Mouse (Mus musculus) urinary bladder, adult 18-20 months (tissue): Measurements from ENCODE around the gene Inha.
A peak's percentile ranks its signal among the peaks of the same experiment; 100 is the strongest.

Experiments used
- DNase-seq, 2 experiments: peaks; one replicate each; pipeline ENCODE4 v3.0.0; 2022; ENCODE audit warnings: low spot score in 2 of 2, mixed read lengths in 2 of 2

Inha gene

GRCm38 (mm10) chr1:75507006-75507405 is at the start of gene Inha:
Inha (plus strand) TSS chr1:75507077.
- DNase-seq: no peak

DNA sequence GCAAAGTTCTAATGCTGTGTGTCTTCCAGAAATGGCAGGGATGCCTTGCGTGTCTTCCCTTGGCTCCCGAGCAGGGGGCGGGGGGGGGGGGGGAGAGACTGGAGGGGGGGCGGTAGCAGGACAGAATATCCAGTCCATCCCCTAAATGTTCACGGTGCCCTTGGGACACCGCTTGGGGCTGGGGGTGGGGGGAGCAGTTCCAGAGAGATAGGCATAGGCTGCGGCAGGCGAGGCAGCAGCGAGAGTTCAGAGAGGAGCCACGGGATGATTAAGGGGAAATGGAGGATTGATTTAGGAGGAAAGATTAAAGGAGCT is 49.2 kb upstream of the Inha start:
- no peak for DNase-seq

DNA sequence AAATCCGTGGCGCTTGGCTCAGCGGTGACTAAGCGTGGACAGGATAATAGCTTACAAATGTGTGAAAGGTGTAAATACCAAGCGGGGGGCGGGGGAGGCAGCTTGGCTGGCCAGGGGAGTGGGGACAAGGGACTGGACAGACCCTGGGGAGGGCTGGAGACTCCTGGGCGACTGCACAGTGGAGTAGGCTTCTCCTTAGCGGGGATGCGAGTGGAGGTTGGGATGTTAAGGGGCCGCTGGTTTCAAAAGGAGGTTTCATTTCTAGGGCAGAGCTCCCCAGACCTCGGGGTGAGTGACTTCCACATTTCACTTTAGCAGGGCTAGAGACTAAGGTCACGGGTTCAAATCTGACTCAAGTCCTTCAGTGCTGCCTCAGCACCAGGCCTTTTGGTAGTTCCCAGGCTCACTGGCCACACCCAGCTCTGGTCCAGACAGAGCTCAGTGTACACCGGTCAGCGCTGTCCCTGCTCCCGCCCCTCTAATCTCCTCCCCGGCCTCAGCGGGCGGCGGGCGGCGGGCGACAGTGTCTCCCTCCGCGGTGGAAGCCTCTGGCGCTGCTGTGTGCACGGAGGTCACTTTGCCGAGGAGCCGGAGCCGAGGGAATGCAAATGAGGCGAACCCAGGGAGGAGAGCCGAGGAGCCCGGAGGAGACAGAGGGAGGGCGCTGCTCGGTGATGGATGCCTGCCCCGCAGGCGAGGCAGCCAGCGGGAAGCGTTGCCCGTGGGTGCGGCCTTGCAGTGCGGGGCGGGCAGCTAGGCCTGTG is 48.7 kb upstream of the Inha start:
- peak in 1 of 2 experiments; percentile 37 for DNase-seq

GRCm38 (mm10) chr1:75458789-75459684 is 47.8 kb upstream of the Inha start:
- no peak for DNase-seq

GRCm38 (mm10) chr1:75460297-75460696 is 46.6 kb upstream of the Inha start:
- no peak for DNase-seq

DNA sequence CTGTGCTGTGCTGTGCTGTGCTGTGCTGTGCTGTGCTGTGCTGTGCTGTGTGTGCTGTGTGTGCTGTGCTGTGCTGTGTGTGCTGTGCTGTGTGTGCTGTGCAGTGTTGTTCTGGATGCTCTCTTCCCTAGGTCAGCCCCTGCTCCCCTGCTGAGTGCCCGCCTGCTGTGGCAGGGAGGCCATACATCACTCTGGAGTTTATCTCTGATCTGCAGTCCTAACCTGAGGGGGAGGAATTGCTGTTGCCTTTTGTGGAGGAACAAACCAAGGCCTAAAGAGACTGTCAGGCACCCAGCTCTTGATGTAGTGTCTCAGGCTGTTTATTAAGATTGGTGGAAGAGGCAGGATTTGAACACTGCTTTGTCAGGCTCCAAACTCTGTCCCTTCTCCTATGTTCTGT is 44.2 kb upstream of the Inha start:
- DNase-seq: no peak

DNA sequence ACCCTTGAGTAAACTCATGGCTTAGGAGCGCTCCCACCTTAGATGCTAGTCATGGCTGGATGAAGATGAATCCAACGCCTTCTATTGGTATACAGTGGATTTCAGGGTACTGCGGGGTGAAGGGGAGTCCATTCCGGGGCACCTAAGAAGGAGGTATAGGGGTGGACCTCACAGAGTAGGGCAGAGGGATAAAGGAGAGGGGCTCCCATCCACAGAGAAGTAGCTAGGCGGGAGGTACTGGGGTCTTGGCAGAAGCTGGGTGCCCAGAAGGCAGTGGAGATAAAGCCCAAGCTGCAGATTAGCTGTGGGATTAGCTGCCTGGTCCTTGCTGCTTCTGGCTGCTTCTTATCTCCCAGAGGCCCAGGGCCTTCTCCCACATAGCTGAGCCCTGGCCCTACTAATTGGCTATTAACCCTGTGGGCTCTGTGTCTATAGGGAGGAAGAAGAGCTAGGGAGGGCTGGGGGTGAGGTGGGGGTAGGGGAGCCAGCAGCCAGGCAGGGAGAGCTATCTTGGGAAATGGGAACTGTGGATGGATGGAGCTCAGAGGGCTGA is 43.1 kb upstream of the Inha start:
- no peak for DNase-seq

DNA sequence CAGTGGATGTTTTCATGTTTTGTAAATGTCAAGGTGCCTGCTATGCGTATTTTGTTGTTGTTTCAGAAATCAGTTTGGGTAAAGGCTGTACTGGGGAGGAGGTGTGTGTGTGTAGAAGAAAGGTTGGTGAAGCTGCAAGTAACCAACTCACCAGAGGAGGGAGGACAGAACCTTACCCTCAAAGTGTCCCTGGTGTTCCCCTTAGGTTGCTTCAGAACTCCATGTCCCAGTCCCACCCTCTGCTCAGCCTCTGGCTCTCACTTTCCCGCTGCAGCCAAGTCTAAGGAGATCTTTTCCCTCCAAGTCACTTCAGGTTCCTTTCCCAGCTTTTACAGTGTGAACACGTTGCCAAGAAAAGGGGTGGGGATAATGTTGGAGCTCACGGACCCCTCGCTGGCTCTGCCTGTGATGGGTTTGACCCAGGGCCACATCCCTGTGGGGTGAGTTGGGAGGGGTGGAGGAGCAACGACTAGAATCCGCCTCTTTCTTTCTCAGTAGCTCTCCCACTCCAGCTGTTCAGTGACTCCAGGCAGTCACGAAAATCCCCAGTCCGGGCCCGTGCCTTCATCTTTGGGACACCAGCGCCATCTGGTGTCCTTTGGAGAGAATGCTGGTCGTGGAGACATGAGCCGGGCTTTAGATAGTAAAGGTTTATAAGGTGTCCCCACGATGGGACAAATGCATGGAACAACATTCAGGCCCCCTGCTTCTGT is 39.5 kb upstream of the Inha start:
- DNase-seq: peak; percentile 58 to 75

DNA sequence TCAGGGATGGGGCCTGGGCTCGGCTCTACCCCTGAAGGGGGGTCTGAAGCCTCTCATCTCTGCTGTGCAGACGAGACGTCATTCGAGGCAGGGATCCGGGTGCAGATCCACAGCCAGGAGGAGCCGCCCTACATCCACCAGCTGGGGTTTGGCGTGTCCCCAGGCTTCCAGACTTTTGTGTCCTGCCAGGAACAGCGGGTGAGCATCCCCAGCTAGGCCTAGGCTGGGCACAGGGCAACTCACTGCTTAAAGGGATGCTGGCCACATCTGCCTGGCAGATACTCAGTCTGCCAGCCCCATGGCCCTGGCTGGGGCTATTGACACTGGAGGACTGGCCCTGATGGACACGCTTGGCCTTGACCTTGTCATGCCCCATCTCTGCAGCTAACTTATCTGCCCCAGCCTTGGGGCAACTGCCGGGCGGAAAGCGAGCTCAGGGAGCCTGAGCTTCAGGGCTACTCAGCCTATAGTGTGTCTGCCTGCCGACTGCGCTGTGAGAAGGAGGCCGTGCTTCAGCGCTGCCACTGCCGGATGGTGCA is 37.5 kb upstream of the Inha start:
- DNase-seq: no peak

DNA sequence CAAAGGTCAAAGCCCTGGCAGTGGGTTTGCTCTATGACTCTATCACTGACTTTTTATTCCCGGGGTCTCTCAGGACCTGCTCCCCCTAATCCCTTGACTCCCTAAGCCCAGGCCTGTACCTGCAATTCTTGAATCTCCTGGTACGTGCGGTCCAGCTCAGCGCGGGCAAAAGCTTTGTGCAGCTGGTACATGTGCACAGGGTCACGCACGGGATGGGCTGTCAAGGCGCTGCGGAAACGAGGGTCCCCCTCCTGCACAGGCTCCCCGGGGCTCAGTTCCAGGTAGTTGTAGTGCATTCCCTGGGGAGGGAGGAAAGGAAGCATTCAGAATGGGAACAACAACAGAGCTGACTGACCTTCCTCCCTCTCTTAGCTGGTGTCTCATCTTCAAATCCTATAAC is 30.4 kb upstream of the Inha start:
- DNase-seq: no peak

DNA sequence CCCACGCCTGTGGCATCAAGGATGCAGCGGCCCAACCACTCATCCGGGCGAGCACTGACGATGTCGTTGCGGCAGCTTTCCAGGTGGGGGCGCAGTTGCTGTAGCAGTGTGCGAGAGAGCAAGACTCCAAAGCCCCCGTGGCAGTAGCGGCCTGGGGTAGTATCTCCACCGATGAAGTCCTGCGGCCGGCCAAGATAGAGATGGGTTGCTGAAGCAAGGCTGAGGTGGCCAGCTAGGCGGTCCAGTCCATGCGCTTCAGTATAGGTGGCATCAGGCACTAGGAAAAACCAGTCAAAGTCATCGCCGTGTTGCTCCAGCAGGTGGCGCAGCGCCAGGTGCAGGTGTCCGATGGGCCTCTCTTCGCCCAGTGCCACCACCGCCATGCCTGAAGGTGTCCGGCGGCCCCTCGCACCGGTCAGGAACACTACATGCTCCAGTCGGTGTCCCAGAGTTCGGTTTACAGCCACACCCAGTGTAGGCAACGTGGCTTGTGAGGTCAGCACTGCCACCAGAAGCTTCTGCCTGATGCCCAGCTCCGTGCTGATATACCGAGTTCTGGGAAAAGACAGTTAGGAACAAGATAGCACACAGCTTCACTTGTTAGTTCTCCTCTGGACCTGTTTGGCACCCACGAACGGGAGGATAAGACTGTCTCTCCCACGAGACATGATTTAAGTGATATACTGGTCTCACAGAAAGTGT is 29.5 kb upstream of the Inha start:
- DNase-seq: peak; percentile 66 to 90

DNA sequence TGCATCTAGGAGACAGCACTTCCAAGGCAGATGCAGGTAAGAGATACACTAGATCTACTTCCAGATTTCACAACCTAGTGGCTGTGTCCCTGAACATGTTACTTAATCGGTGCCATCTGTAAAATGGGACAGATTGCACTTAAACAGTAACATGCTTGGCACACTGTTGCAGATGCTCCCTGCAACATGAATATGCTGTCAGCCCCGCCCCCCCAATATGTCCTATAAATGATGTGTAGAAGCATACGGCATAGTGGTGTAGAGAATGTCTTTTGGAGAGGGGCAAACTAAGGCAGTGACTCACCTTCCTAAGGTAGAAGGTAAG is 28.9 kb upstream of the Inha start:
- DNase-seq: no peak

- DNase-seq: no peak
Measured at GRCm38 (mm10) chr1:75478497-75478896, 28.4 kb upstream of the Inha start.

- DNase-seq: peak; percentile 92 to 93
Measured at GRCm38 (mm10) chr1:75478916-75479634, 27.8 kb upstream of the Inha start, which contains the start of the genes Chpf and Tmem198. Chpf (minus strand) TSS chr1:75479307. Tmem198 (plus strand) TSS chr1:75479532.

GRCm38 (mm10) chr1:75479635-75479989 is 27.3 kb upstream of the Inha start:
- no peak for DNase-seq

DNA sequence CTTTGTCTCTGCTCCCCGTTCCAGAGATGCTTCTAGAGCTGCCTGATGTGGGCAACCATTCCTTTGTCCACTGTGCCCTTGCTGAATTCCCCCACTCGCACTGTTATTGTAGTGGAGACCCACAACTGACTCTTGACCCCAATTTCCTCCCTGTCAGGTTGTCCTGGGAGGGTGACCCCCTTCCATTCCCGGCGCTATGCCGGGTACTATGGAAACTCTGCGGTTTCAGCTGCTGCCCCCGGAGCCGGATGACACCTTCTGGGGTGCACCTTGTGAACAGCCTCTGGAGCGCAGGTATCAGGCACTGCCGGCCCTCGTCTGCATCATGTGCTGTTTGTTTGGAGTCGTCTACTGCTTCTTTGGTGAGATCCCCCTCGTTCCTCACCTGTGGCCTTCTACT is 26.8 kb upstream of the Inha start:
- DNase-seq: no peak

- DNase-seq: no peak
Measured at GRCm38 (mm10) chr1:75480735-75481134, 26.1 kb upstream of the Inha start.

GRCm38 (mm10) chr1:75486561-75486960 is 20.3 kb upstream of the Inha start:
- DNase-seq: no peak

GRCm38 (mm10) chr1:75487040-75487404 is 19.9 kb upstream of the Inha start:
- no peak for DNase-seq

GRCm38 (mm10) chr1:75487405-75488161 is 19.3 kb upstream of the Inha start:
- DNase-seq: peak; percentile 41 to 70
